Mouse (Mus musculus): ENCODE data around the gene Fabp7.

DNA sequence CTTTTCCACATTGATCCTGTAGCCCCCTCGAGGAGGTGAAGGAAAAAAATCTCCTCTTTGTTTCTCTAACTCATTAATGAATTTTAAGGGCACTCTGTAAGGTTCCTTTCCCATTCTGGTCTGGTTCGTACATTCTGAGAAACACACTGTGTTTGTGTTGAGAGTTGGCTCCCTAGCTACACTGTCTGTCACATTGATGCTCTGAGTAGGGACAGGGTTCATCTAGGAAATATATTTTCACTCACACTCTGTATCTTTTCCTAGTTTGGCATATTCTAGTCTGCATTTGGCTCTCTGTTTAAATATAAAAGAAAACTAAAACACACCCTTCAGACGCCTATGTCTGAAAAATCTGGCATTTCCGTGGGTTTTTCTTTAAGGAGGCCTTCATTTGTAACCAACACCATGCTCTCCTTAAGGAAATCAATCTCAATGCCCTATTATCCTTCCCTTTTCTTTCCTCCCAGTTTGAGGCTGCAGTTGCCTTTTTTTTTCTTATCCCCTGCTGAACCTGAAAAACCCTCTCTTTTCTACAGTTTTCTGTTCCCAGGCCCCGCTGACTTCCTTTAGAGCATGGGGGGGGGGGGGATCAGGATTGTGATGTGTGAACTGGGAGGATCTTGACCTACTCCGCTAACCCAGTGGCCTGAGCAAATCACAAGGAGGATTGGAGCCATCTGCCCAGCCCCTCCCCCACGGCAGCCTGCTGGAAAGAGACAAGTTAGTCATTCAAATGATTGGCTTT is 378 bp upstream of the Fabp7 start:
- TF ChIP-seq CTCF (IDR thresholded peaks at IDR 0.05; ENCODE audit: low read depth) (no peak), EP300 (IDR thresholded peaks at IDR 0.05; ENCODE audit: low read depth) (no peak)
